Mouse (Mus musculus): Measurements from ENCODE around the gene Polr3b. TPM values are rescaled to one million over a fixed set of nuclear protein-coding genes. Genes with fewer than 3 reads are reported as not detected.
A peak's percentile ranks its signal among the peaks of the same experiment; 100 is the strongest.

The Polr3b gene
- polyA plus RNA-seq, 1 experiment from 2014 or later: 3.3 TPM

- no peak for ATAC-seq
- H3K4me1 ChIP-seq (replicated peaks; ENCODE audit: control insufficient read depth, insufficient read depth, low read length): no peaks in the 10 kb centered on the region
- no peak for TF ChIP-seq CTCF (IDR thresholded peaks at IDR 0.05; ENCODE audit: low read depth)
- no peak overlapping the region for H3K4me3 ChIP-seq (ENCODE audit: low read depth, low read length)
- peaks cover 20% of the 10 kb centered on the region for H3K36me3 ChIP-seq (ENCODE audit: control insufficient read depth, insufficient read depth)
- H3K27ac ChIP-seq (ENCODE audit: low read depth, low read length): no peak overlapping the region
- H3K9me3 ChIP-seq (ENCODE audit: control insufficient read depth): no peaks in the 10 kb centered on the region
- no peak overlapping the region for H3K9ac ChIP-seq (ENCODE audit: low read depth, low read length)
- WGBS: 92% methylated on average over 8 of the region's 8 CpGs
- no peak overlapping the region for H3K4me2 ChIP-seq (replicated peaks; ENCODE audit: low read depth)
- H3K27me3 ChIP-seq (replicated peaks; ENCODE audit: control insufficient read depth, insufficient read depth, low read length): no peaks in the 10 kb centered on the region
Observed at GRCm38 (mm10) chr10:84711479-84711878, 89.4 kb downstream of the Polr3b start.

GRCm38 (mm10) chr10:84711940-84712339, 89.8 kb downstream of the Polr3b start:
- no peak for ATAC-seq
- Histone ChIP-seq H3K27ac (ENCODE audit: low read depth, low read length) (no peak overlapping the region), H3K4me1 (replicated peaks; ENCODE audit: control insufficient read depth, insufficient read depth, low read length) (no peaks in the 10 kb centered on the region), H3K9me3 (ENCODE audit: control insufficient read depth) (no peaks in the 10 kb centered on the region), H3K4me2 (replicated peaks; ENCODE audit: low read depth) (no peak overlapping the region), H3K4me3 (ENCODE audit: low read depth, low read length) (no peak overlapping the region), H3K36me3 (ENCODE audit: control insufficient read depth, insufficient read depth) (peaks cover 20% of the 10 kb centered on the region), H3K9ac (ENCODE audit: low read depth, low read length) (no peak overlapping the region), H3K27me3 (replicated peaks; ENCODE audit: control insufficient read depth, insufficient read depth, low read length) (no peaks in the 10 kb centered on the region)
- WGBS: 84% methylated on average over 5 of the region's 5 CpGs
- 0 out of 2 replicates have a peak, but pooled peaks have one; percentile 18 for TF ChIP-seq CTCF (IDR thresholded peaks at IDR 0.05; ENCODE audit: low read depth)

- no peak for TF ChIP-seq CTCF (IDR thresholded peaks at IDR 0.05; ENCODE audit: low read depth)
- WGBS: 80% methylated on average over 6 of the region's 6 CpGs
- H3K27me3 ChIP-seq (replicated peaks; ENCODE audit: control insufficient read depth, insufficient read depth, low read length): no peaks in the 10 kb centered on the region
- no peak for ATAC-seq
- no peak overlapping the region for H3K4me2 ChIP-seq (replicated peaks; ENCODE audit: low read depth)
- no peak overlapping the region for H3K9ac ChIP-seq (ENCODE audit: low read depth, low read length)
- H3K4me1 ChIP-seq (replicated peaks; ENCODE audit: control insufficient read depth, insufficient read depth, low read length): no peaks in the 10 kb centered on the region
- no peaks in the 10 kb centered on the region for H3K9me3 ChIP-seq (ENCODE audit: control insufficient read depth)
- H3K27ac ChIP-seq (ENCODE audit: low read depth, low read length): no peak overlapping the region
- H3K4me3 ChIP-seq (ENCODE audit: low read depth, low read length): no peak overlapping the region
- peaks cover 20% of the 10 kb centered on the region for H3K36me3 ChIP-seq (ENCODE audit: control insufficient read depth, insufficient read depth)
Observed at GRCm38 (mm10) chr10:84712532-84712931, 90.4 kb downstream of the Polr3b start.

- no peaks in the 10 kb centered on the region for H3K4me1 ChIP-seq (replicated peaks; ENCODE audit: control insufficient read depth, insufficient read depth, low read length)
- no peaks in the 10 kb centered on the region for H3K27me3 ChIP-seq (replicated peaks; ENCODE audit: control insufficient read depth, insufficient read depth, low read length)
- TF ChIP-seq CTCF (IDR thresholded peaks at IDR 0.05; ENCODE audit: low read depth): no peak
- WGBS: 87% methylated on average over 10 of the region's 10 CpGs
- no peak for ATAC-seq
- H3K9me3 ChIP-seq (ENCODE audit: control insufficient read depth): no peaks in the 10 kb centered on the region
- H3K36me3 ChIP-seq (ENCODE audit: control insufficient read depth, insufficient read depth): peaks cover 20% of the 10 kb centered on the region
- H3K4me3 ChIP-seq (ENCODE audit: low read depth, low read length): no peak overlapping the region
- H3K4me2 ChIP-seq (replicated peaks; ENCODE audit: low read depth): no peak overlapping the region
- H3K27ac ChIP-seq (ENCODE audit: low read depth, low read length): no peak overlapping the region
- H3K9ac ChIP-seq (ENCODE audit: low read depth, low read length): no peak overlapping the region
Observed at GRCm38 (mm10) chr10:84713043-84713442, 91.0 kb downstream of the Polr3b start.

- Histone ChIP-seq H3K4me1 (replicated peaks; ENCODE audit: control insufficient read depth, insufficient read depth, low read length) (no peaks in the 10 kb centered on the region), H3K36me3 (ENCODE audit: control insufficient read depth, insufficient read depth) (peaks cover 29% of the 10 kb centered on the region), H3K4me2 (replicated peaks; ENCODE audit: low read depth) (no peak overlapping the region), H3K9me3 (ENCODE audit: control insufficient read depth) (no peaks in the 10 kb centered on the region), H3K27ac (ENCODE audit: low read depth, low read length) (no peak overlapping the region), H3K27me3 (replicated peaks; ENCODE audit: control insufficient read depth, insufficient read depth, low read length) (no peaks in the 10 kb centered on the region), H3K4me3 (ENCODE audit: low read depth, low read length) (no peak overlapping the region), H3K9ac (ENCODE audit: low read depth, low read length) (no peak overlapping the region)
- 93% methylated on average over 7 of the region's 7 CpGs for WGBS
- TF ChIP-seq CTCF (IDR thresholded peaks at IDR 0.05; ENCODE audit: low read depth): no peak
- ATAC-seq: no peak
Observed at GRCm38 (mm10) chr10:84715639-84716038, 93.5 kb downstream of the Polr3b start.

GRCm38 (mm10) chr10:84716581-84716980, 94.5 kb downstream of the Polr3b start:
- WGBS: 96% methylated on average over 7 of the region's 7 CpGs
- H3K4me2 ChIP-seq (replicated peaks; ENCODE audit: low read depth): no peak overlapping the region
- no peak for ATAC-seq
- no peaks in the 10 kb centered on the region for H3K9me3 ChIP-seq (ENCODE audit: control insufficient read depth)
- no peaks in the 10 kb centered on the region for H3K27me3 ChIP-seq (replicated peaks; ENCODE audit: control insufficient read depth, insufficient read depth, low read length)
- H3K36me3 ChIP-seq (ENCODE audit: control insufficient read depth, insufficient read depth): peaks cover 33% of the 10 kb centered on the region
- no peak for TF ChIP-seq CTCF (IDR thresholded peaks at IDR 0.05; ENCODE audit: low read depth)
- no peak overlapping the region for H3K4me3 ChIP-seq (ENCODE audit: low read depth, low read length)
- no peak overlapping the region for H3K9ac ChIP-seq (ENCODE audit: low read depth, low read length)
- no peak overlapping the region for H3K27ac ChIP-seq (ENCODE audit: low read depth, low read length)
- no peaks in the 10 kb centered on the region for H3K4me1 ChIP-seq (replicated peaks; ENCODE audit: control insufficient read depth, insufficient read depth, low read length)

GRCm38 (mm10) chr10:84722711-84723110, 100.6 kb downstream of the Polr3b start:
- Histone ChIP-seq H3K4me3 (ENCODE audit: low read depth, low read length) (no peak overlapping the region), H3K36me3 (ENCODE audit: control insufficient read depth, insufficient read depth) (peaks cover 26% of the 10 kb centered on the region), H3K4me2 (replicated peaks; ENCODE audit: low read depth) (no peak overlapping the region), H3K4me1 (replicated peaks; ENCODE audit: control insufficient read depth, insufficient read depth, low read length) (no peaks in the 10 kb centered on the region), H3K27me3 (replicated peaks; ENCODE audit: control insufficient read depth, insufficient read depth, low read length) (no peaks in the 10 kb centered on the region), H3K9ac (ENCODE audit: low read depth, low read length) (no peak overlapping the region), H3K27ac (ENCODE audit: low read depth, low read length) (no peak overlapping the region), H3K9me3 (ENCODE audit: control insufficient read depth) (no peaks in the 10 kb centered on the region)
- TF ChIP-seq CTCF (IDR thresholded peaks at IDR 0.05; ENCODE audit: low read depth): no peak
- ATAC-seq: no peak
- WGBS: 86% methylated on average over 12 of the region's 12 CpGs
